Mouse (Mus musculus): ENCODE data around the gene Tubb2b.

DNA sequence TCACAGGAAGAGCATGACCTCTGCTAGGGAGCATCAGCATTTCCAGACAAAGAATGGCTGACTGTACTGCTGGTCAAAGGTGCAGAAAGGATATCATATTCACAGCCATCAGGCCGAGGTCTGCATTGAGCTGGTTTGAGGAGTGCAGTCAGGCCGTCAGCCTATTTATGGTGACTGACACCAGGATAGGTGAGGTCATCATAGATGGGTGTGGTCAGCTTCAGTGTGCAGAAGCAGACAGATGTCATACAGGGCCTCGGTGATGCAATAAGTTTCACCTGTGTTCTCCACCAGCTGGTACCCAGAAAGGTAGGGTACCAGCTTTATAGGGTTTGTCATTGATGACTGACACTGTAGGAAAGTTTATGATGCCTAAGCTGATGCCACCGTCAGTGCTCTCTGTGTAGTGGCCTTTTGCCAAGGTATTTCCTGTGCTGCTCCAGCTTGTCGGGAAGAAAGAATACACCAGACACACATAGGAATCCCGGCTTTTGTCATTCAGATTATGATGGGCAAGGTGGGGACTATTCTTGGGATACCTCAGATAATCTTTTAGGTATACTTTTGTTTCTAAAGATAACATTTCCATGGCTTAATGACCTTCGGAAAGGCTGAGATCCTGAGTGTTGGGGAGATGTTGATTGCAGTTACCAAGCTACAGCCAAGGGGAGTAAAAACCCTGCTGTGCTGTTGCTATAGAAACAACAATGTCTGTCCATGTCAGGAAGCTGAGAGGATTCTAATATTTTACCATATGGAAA lies 43.0 kb downstream of the Tubb2b start:
- no peak for TF ChIP-seq CTCF (IDR thresholded peaks at IDR 0.05; ENCODE audit: low read depth, low read length)
- no peak for TF ChIP-seq TAL1 (conservative IDR thresholded peaks at IDR 0.05; ENCODE audit: low read depth, low read length)

Measured in G1E (cell line).